Mouse (Mus musculus) R1 (cell line): ENCODE measurements around the gene Rfx1.

Source experiments
- DNase-seq: peaks from one replicate; pipeline ENCODE4 v3.0.0-alpha.2; 2018; ENCODE audit warnings: low read depth, low spot score

Gene Rfx1

DNA sequence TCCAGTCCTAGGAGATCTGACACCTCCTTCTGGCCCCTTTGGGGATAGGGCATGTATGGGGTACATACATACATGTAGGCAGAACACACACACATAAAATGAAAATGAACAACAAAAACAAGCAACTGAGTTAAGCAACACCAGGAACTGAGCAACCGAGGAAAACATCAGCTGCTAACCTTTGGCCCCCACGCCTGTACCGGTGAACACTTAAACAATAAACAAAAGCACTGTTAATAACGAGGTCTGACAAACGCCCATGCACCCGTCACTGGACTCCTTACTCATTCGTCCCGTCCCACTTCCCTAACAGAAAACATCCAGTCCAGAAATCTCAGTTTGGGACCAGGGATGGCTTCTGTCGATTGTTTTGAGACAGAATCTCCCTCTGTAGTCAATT is 22.6 kb downstream of the Rfx1 start:
- DNase-seq = no peak

DNA sequence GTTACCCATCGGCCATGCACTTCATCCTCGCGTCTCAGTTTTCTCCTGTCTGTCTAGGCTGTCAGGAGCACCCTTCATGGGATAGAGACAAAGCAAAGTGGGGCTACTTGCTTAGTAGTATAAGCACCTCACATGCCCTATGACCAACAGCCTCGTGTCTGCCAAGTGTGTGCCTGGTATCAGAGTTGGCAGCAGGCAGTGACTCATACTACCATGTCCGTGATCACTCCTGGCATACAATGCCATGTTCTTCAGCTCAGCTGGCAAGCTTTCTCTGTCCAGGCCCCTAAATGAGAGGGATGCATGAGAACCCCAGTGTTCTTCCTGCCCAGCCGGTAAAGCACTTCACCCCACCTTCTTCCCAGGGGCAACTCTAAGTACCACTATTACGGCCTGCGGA is 24.0 kb downstream of the Rfx1 start:
- no peak for DNase-seq

DNA sequence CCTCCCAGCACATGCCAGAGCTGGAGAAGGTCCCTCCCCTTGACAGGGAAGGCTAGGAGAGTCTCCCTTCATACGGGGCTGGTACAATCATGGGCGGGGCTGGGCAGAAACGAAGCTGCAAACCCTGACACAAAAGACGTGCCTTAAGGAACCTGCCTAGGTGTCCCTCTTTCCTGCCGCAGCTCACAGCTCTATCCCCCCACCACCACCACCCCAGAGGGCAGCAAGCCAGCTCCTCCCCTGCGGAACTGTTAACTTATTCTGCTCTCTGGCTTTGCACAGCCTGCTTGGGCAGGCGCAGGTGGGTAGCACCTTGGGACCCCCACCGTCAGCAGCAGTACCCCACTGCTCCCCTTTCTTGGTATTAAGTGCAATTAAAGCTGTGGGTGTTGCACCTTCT is 29.4 kb downstream of the Rfx1 start:
- DNase-seq = peak; percentile 31

DNA sequence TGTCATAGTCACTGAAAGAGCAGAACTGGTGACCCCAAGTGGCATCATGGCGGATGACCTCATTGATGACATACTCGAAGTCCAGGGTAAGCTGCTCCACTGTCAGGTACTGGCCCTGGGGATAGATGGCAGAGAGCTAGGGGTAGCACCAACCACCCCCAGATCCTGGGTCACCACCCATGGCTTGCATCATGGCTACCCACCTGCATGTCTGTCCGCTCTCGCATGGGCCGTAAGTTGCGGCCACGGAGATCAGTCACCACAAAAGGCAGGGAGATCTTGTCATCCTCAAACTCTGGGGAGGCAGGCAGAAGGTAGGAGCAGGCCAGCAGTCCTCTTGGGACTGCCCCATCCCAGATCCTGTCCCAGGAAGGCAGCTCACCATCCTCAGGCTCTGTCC is 31.7 kb downstream of the Rfx1 start:
- no peak for DNase-seq

DNA sequence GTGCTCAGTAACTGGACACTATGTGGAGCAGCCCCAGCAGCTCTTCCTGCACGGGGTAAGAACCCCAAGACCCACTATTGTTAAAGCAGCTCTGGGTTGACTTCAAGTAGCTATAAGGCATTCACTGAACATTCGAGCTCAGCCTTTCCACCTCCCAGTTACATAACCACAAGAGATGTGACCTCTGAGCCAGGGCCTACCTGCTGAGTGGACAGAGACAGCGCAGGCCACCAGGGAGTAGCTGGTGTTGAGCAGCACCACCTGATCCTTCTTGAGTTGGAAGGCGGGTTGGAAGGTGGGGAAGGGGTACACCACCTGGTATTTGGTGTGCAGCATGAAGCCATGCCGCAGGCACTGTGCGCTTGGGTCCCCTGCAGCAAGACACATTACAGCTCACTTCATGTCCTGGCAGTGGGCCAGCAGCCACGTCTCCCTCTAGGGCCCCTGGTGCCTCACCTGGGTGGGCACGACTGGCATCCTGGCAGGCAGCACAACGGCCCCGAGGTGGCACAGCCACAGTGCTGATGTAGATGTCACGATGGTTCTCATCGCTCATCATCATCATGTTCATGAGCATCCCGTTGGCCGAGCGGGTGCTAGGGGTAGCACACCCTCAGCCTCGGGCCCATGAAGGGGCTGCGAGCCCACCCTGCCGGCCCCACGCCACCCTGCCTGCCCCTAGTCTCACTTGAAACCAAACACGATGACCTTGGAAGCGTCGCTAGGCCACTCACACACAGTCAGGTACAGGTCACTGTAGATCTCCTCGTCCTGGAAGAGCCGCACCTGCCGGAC is 35.0 kb downstream of the Rfx1 start:
- DNase-seq = no peak

DNA sequence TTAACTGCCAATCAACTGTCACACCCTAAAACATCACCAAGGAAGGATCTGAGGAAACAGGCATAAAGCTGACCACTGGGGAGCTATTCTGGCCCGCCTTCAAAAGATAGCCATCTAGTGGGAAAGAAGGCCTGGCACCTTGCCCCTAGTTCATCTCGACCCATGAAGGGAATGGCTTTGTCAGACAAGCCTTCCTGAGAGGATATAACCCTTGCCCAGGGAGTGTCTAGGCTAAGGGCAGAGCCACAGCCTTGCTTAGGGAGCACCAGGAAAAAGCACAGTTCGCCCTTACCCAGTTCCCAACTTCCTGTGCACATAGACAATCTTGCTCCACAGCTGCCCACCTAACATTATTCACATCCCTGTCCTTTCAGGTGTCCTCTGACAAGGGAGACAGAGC is 37.0 kb downstream of the Rfx1 start:
- no peak for DNase-seq

DNA sequence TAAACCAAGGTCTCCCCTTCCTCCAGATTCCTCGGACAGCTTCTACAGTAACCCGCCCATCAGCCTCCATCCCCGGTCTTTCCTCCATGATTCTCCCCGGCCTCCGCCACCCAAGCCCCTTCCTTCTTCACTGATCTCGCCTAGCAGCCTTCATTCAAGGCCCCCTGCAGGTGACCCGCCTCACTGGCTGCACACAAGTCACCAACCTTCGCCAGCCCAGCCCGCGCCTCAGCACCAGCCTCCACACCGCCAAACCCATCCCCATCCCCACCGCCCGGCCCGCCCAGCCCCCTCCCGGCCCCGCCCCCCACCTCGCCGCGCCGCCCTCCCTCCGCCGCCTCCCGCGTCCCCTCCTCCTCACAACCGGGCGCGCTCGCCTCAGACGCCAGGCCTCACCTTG is 37.6 kb downstream of the Rfx1 start:
- DNase-seq = peak; percentile 89

DNA sequence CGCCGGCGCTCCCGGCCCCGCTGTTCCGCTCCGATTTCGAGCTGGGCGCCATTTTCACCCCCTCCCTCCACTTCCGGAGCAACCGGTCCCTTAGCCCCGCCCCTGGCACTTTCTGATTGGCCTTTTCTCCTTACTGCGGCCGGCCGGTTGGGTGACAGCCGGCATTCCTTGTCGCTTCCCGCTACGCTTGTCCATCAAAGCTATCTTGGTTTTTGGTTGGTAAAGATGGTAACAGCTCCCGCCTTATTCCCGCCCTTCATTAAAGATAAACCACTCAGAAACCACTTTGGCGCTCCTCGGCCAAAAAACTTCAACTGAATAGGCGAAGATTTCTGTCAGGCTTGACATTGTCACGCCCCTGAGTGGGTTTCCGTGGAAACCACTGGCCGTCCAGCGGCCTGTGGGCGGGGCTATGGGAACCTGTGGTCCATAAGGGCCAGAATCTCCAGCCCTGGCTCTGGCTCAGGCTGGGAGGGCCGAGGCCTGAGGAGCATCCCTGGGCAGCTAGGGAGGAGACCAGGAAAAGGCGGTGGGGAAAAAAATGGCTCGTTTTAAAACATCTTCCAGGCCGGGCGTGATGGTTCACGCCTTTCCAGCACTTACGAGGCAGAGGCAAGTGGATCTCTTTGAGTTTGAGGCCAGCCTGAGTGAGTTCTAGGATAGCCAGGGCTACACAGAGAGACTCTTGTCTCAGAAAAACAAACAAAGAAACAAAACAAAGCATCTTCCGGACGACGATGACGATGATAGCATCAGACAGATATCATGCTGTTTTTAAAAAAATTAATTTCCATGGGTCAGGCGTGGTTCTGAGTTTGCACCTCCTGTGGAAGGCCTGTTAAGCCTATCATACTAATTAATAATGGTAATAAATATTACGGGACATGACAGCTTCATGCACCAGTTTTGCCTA is 38.3 kb downstream of the Rfx1 start, which contains the start of gene Dcaf15:
Dcaf15 (minus strand) TSS at position 72 of the 913 bp plus-strand sequence.
- peak; percentile 100 for DNase-seq

DNA sequence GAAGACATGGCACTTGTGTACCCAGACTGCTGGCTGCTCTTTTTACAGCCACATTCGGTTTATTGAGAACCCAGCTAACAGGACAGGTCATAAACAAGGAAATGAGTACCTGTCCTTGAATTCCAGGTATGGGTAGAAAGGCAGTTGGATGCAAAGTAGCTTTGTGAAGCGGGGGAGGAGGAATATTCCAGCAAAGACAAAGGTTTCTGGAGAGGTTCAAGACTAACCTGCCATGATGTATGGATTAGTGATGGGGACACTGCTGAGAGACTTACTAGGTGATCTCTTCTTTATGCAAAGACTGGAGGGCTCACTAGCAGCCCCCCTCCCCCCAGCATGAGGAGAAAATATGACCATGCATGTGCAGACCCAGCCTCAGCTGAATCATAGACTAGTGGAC is 39.0 kb downstream of the Rfx1 start:
- DNase-seq = no peak

DNA sequence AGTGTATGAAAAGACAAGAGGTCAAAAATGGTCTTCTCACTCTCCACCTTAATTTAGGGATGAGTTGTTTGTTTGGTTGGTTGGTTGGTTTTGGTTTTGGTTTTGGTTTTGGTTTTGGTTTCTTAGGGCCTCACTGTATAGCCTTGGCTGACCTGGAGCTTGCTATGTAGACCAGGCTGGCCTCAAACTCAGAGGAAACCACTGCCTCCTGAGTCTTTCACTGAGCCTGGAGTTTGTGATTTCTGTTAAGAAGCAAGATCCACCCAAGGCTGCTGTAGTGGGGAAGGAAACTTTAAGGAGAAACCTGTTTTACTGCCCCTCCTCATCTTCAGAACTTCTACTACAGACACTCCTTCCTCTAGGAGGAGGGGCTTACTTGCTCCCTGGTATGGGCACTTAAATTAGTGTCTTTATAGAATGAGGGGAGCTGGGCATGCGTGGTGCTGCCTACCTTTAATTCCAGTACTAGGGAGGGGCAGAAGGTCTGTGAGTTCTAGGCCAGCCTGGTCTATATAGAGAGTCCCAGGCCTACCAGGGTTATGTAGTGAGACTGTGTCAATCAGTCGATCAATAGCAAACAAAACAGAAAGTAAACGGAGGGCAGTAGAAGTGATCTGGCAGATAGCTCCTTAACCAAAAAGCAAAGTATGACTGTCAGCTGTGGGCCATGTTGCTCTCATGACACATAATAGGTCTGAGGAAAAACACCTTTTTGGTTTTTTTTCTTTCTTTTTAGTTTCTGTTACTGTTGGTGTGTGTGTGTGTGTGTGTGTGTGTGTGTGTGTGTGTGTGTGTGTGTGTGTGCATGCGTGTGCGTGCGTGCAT is 39.8 kb downstream of the Rfx1 start:
- no peak for DNase-seq

DNA sequence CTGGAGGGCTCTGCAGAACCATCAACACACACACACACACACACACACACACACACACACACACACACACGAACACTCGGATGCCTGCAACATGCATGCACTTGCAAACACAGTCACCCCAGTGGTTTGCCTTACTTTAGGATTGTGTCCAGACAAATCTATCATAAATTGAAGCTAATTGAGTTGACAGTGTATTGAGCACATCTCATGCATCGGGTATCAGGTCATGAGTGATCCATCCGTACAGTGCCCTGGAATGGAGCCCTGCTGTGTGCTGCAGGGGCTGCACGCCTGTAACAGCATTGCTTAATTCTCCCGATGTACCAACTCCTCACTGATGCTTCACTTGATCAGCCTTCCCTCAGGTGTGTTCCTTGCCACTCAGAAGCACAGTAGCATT is 49.0 kb downstream of the Rfx1 start:
- no peak for DNase-seq

DNA sequence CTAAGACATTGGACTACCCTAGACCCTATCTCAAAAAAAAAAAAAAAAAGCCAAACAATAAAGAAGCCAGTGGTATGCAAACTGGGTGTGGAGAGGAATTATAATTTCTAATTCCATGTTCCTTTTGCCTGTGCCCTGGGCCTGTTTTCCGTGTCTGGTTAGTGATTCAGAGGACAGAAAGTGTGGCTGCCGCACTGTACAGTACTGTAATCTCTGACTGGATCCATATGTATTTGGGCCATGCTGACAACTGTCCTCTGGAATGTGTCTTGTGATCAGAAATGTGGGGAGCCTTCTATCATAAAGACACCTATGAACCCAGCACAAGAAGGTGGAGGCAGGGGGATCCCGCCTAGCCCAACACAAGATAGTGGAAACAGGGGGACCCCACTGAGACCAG is 55.5 kb downstream of the Rfx1 start:
- DNase-seq = no peak

DNA sequence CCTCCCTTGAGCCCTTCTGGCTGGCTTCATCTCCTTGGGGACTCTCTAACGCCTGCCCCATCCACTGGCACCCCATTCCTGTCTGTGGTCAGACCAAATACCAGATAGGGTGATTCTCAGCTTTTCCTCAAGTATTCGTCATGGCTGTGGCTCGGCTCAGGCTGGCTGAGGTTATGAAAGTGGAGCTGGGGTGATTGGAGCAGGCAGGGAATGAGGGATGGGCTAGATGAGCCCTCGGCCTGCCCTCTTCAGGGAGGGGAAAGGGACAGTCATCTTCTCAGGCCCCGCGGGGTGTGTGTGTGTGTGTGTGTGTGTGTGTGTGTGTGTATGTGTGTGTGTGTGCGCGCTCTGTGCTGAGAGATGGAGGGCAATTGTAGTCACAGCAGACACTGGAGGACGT is 59.0 kb downstream of the Rfx1 start, which contains the start of gene Podnl1:
Podnl1 (plus strand) TSS at position 334 of the 400 bp plus-strand sequence.
- DNase-seq = no peak

DNA sequence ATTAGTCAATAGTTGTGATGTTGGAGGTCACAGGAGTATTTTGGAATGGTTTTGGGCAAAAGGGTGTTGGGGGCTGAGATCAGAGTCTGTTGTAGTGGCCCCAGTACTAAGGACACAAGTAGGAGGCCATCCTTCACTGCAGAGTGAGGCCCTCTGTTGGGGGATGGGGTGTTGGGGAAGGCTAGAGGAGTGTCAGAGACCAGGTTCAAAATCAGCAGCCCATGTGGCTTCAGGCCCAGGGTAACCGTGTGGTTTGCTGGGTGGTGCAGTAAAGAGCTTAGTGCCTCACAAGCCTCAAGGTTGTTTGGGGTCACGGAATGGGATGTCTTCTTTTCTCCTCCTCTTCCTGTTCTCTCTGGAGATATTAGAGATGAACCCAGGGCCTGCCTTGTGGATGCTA is 60.1 kb downstream of the Rfx1 start:
- no peak for DNase-seq

DNA sequence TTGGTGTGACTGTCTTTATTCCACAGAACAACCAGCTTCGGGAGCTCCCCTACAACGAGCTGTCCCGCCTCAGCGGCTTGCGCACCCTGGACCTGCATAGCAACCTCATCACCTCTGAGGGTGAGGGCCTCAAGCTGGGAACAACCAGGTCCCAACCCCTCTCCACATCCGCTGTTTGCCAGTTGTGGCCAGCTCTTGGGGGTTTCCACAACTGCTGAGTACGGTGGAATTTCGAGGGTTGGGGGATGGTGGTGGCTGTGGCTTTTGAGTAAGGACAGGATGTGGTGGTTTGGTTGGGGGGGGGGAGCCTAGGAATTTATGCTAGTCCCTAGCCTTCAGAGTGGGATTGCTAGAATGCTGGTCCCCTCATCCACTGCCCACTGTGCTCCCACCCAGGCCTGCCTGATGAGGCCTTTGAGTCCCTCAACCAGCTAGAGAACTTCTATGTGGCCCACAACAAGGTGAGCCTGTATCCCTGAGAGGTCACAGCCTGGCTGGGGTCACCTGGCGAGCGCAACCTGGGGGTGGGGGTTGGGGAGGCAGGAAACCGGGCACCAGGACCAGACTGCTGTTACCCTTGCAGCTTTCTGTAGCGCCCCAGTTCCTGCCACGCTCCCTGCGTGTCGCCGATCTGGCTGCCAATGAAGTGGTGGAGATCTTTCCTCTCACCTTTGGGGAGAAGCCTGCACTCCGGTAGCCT is 60.7 kb downstream of the Rfx1 start:
- no peak for DNase-seq

DNA sequence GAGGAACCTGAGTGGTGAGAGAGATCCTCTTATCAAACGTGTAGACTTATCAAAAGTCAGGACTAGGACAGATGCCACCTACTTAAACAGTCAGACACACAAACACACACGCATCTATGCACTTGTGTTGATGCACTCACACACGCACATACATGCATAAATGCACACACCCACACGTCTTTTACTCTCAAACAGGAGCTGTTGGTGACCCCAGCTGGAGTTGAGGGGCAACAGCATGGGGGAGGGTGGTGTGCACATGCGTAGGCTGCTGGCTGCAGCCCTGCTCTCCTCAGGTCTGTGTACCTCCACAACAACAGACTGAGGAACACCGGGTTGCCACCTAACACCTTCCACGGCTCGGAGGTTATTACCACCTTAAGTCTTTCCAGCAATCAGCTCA is 61.6 kb downstream of the Rfx1 start:
- no peak for DNase-seq

DNA sequence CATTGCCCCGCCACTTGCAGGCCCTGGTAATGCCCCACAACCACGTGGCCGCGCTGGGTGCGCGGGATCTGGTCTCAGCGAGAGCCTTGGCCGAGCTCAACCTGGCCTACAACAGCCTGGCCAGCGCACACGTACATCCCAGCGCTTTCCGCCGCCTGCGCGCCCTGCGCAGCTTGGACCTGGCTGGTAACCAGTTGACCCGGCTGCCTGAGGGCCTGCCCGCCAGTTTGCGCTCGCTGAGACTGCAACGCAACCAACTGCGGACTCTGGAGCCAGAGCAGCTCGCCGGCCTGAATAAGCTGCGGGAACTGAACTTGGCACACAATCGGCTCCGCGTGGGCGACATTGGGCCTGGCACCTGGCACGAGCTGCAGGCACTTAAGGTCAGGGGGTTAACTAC is 64.2 kb downstream of the Rfx1 start:
- peak; percentile 58 for DNase-seq

DNA sequence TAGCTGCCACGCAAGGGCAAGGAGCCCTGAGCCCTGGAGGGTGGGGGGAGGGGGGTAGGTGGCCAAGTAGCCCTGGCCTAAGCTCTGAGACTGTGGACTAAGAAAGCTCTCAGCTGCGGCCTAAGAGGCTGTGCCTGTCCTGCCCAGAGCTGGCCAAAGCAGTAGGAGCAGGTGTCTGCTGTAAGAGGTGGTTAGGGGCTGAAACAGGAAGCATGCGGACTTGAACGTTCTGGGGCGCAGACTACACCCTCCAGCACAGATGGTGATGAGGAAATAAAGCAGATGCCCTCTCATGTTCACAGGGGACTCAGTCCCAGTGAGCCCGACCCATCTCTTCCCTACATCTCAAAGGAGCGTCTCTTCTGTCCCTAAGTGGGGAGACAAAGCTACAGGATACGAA is 65.6 kb downstream of the Rfx1 start:
- DNase-seq = no peak

DNA sequence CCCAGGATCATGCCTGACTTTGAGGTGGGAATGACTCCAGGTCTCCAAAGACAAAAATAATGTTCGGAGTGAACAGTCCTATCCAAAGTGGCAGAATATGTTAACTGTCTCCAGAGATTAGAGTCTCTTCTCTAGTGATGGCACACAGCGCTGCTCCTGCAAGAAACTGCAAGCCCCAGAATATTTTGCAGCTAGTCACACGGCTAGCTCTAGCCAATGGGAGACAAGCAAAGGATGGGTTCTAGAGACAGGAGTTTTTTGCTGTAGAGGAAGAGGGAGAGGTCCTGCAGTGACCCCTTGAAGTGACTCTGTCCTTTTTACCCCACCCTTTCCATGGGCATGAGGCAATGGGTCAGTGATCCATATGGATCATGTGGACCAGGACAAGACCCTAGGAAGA is 71.2 kb downstream of the Rfx1 start:
- DNase-seq = peak; percentile 66

DNA sequence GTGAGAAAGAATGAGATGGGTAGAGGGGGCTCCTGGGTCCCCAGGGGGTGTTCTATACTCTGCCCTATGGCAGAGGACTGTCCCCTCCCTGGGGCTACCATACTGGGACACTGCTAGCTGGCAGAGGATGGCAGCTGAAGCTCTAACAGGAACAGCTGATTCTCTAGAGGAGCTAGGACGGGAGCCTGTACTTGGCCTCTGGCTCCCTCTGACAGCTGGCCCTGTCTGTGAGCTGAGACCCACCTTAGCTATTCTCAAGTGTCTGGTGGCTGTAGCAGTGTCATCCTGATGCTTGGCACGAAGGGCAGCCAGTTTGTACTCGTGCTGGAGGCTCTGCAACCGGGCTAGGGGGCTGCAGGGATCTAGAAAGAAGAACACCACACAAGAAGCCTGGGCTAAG is 74.2 kb downstream of the Rfx1 start:
- DNase-seq = no peak

DNA sequence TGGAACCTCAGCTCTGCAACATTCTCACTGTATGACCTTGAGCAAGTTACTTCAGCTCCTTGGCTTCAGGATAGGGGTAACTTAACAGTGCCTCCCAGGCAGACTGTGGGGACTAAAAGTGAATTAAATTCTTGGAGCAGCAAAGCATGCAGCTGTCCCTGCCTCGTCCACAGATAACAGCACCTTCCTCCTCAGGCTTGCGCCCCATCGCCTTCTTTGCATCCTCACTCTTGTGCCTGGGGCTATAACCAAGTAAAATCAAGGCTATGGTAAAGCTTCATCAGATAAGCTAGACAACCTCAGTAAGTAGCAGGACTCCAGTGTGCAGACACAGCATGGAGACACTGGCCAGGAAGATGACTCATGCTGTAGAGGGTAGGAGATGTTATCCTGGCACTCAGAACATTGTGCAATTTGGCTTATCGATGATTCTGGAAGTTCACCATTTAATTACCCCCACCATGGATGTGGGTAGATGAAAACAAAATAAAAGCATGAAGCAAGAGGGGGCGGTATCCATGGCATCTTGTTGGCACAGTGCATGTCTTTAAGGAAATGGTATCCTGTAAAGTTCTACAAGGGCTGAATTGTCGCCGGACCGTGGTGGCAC is 78.1 kb downstream of the Rfx1 start:
- no peak for DNase-seq
